Mouse (Mus musculus): ENCODE measurements around the gene Aldh1a2. TPM values are rescaled to one million over a fixed set of nuclear protein-coding genes. Genes with fewer than 3 reads are reported as not detected.

Aldh1a2 gene
- polyA plus RNA-seq, 1 experiment from 2014 or later: 0.63 TPM

DNA sequence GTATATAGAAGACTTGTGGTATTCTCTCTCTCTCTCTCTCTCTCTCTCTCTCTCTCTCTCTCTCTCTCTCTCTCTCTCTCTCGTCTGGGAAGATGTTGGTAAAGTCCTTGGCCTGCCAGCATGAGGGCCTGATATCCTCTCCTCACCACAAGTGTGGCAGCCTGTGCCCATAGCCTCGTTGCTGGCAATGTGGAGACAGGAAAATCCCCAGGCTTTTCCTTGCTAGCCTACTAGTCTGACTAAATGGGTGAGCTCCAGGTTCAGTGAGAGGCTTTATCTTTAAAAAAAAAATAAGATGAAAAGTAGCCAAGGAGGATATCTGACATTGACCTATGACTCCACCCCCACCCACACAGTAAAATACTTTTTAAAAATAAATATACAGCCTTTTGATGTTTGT is 4.8 kb downstream of the Aldh1a2 start:
- Histone ChIP-seq H3K4me1 (ENCODE audit: insufficient read depth) (peaks cover 8% of the 10 kb centered on the region), H3K27me3 (ENCODE audit: insufficient read depth, low read length) (peaks cover 50% of the 10 kb centered on the region), H3K36me3 (replicated peaks; ENCODE audit: insufficient read depth, low read length) (no peaks in the 10 kb centered on the region), H3K9ac (replicated peaks) (no peak overlapping the region), H3K4me2 (ENCODE audit: low read depth, low read length) (no peak overlapping the region), H3K27ac (ENCODE audit: low read depth) (no peak overlapping the region), H3K4me3 (ENCODE audit: low read depth, low read length) (no peak overlapping the region), H3K9me3 (ENCODE audit: low read length) (no peaks in the 10 kb centered on the region)
- DNase-seq (no peak), ATAC-seq (no peak)
- WGBS (ENCODE audit: insufficient replicate concordance): 22% methylated on average over 2 of the region's 2 CpGs
- TF ChIP-seq EP300 (IDR thresholded peaks at IDR 0.05; ENCODE audit: low read depth) (no peak), CTCF (IDR thresholded peaks at IDR 0.05; ENCODE audit: low read depth) (no peak)

GRCm38 (mm10) chr9:71227226-71227970 is 11.8 kb downstream of the Aldh1a2 start:
- Histone ChIP-seq H3K4me2 (ENCODE audit: low read depth, low read length) (no peak overlapping the region), H3K4me3 (ENCODE audit: low read depth, low read length) (no peak overlapping the region), H3K36me3 (replicated peaks; ENCODE audit: insufficient read depth, low read length) (no peaks in the 10 kb centered on the region), H3K27ac (ENCODE audit: low read depth) (no peak overlapping the region), H3K4me1 (ENCODE audit: insufficient read depth) (no peaks in the 10 kb centered on the region), H3K9me3 (ENCODE audit: low read length) (no peaks in the 10 kb centered on the region), H3K9ac (replicated peaks) (no peak overlapping the region), H3K27me3 (ENCODE audit: insufficient read depth, low read length) (peaks cover 10% of the 10 kb centered on the region; the same call in 1 of the 2 replicates)
- no peak for TF ChIP-seq EP300 (IDR thresholded peaks at IDR 0.05; ENCODE audit: low read depth)
- TF ChIP-seq CTCF (IDR thresholded peaks at IDR 0.05; ENCODE audit: low read depth): no peak
- no peak for ATAC-seq
- 41% methylated on average over 10 of the region's 10 CpGs for WGBS (ENCODE audit: insufficient replicate concordance)
- DNase-seq: no peak

DNA sequence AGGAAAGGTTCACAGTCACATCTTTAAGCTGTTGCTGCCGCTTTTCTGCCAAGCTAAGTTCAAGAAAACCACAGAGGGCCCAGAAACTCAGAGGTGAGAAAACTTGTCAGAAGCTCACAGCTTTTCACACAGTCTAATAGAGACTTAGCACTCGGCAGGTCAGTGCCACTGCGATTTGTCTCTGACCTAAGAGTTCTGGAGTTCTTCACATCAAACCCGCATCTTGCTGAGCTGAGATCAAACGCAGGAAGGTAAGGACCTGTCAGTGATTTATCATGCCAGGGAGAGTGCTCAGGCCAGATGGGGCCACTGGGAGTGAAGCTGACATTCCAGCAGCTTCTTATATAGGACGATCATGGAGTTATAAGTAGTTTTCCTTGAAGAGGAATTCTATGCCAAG is 14.4 kb downstream of the Aldh1a2 start:
- Histone ChIP-seq H3K9me3 (ENCODE audit: low read length) (no peaks in the 10 kb centered on the region), H3K27me3 (ENCODE audit: insufficient read depth, low read length) (peaks cover 7% of the 10 kb centered on the region; the same call in 1 of the 2 replicates), H3K9ac (replicated peaks) (no peak overlapping the region), H3K36me3 (replicated peaks; ENCODE audit: insufficient read depth, low read length) (no peaks in the 10 kb centered on the region), H3K4me2 (ENCODE audit: low read depth, low read length) (no peak overlapping the region), H3K27ac (ENCODE audit: low read depth) (no peak overlapping the region), H3K4me1 (ENCODE audit: insufficient read depth) (no peaks in the 10 kb centered on the region), H3K4me3 (ENCODE audit: low read depth, low read length) (no peak overlapping the region)
- TF ChIP-seq EP300 (IDR thresholded peaks at IDR 0.05; ENCODE audit: low read depth) (no peak), CTCF (IDR thresholded peaks at IDR 0.05; ENCODE audit: low read depth) (no peak)
- DNase-seq (no peak), ATAC-seq (no peak)
- 18% methylated on average over 6 of the region's 6 CpGs for WGBS (ENCODE audit: insufficient replicate concordance)

DNA sequence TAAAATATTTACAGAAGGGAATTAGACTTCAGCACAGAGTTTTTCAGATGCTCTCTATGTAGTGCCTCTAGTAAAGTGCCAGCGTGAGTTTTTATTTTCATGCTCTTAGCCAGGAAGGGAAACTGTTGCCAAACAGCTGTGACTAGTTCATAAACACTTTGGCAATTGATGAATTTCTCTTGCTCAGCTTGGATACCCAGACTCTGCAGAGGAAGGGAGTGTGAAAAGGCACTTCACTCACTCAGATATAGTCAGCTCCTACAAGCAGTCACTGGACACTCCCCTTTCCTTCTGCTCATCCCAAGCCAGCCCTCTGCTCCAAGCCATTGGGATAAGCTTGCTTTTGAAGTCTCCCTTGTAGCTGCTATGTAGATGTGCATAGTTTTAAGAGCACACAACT is 21.0 kb downstream of the Aldh1a2 start:
- H3K36me3 ChIP-seq (replicated peaks; ENCODE audit: insufficient read depth, low read length): no peaks in the 10 kb centered on the region
- no peaks in the 10 kb centered on the region for H3K9me3 ChIP-seq (ENCODE audit: low read length)
- no peaks in the 10 kb centered on the region for H3K4me1 ChIP-seq (ENCODE audit: insufficient read depth)
- no peak overlapping the region for H3K4me2 ChIP-seq (ENCODE audit: low read depth, low read length)
- H3K4me3 ChIP-seq (ENCODE audit: low read depth, low read length): no peak overlapping the region
- DNase-seq: no peak
- TF ChIP-seq CTCF (IDR thresholded peaks at IDR 0.05; ENCODE audit: low read depth) (no peak), EP300 (IDR thresholded peaks at IDR 0.05; ENCODE audit: low read depth) (no peak)
- no peak overlapping the region for H3K27ac ChIP-seq (ENCODE audit: low read depth)
- 74% methylated on average over 1 of the region's 1 CpGs for WGBS (ENCODE audit: insufficient replicate concordance)
- no peaks in the 10 kb centered on the region for H3K27me3 ChIP-seq (ENCODE audit: insufficient read depth, low read length)
- H3K9ac ChIP-seq (replicated peaks): no peak overlapping the region
- no peak for ATAC-seq

GRCm38 (mm10) chr9:71239926-71240325 is 24.3 kb downstream of the Aldh1a2 start:
- Histone ChIP-seq H3K4me3 (ENCODE audit: low read depth, low read length) (no peak overlapping the region), H3K4me2 (ENCODE audit: low read depth, low read length) (no peak overlapping the region), H3K9me3 (ENCODE audit: low read length) (no peaks in the 10 kb centered on the region), H3K27me3 (ENCODE audit: insufficient read depth, low read length) (no peaks in the 10 kb centered on the region), H3K9ac (replicated peaks) (no peak overlapping the region), H3K4me1 (ENCODE audit: insufficient read depth) (no peaks in the 10 kb centered on the region), H3K27ac (ENCODE audit: low read depth) (no peak overlapping the region), H3K36me3 (replicated peaks; ENCODE audit: insufficient read depth, low read length) (no peaks in the 10 kb centered on the region)
- DNase-seq (no peak), ATAC-seq (no peak)
- WGBS (ENCODE audit: insufficient replicate concordance): 64% methylated on average over 2 of the region's 2 CpGs
- TF ChIP-seq EP300 (IDR thresholded peaks at IDR 0.05; ENCODE audit: low read depth): no peak
- TF ChIP-seq CTCF (IDR thresholded peaks at IDR 0.05; ENCODE audit: low read depth): no peak

- DNase-seq: no peak
- Histone ChIP-seq H3K36me3 (replicated peaks; ENCODE audit: insufficient read depth, low read length) (no peaks in the 10 kb centered on the region), H3K9me3 (ENCODE audit: low read length) (no peaks in the 10 kb centered on the region), H3K4me2 (ENCODE audit: low read depth, low read length) (no peak overlapping the region), H3K27me3 (ENCODE audit: insufficient read depth, low read length) (no peaks in the 10 kb centered on the region), H3K27ac (ENCODE audit: low read depth) (no peak overlapping the region), H3K4me1 (ENCODE audit: insufficient read depth) (no peaks in the 10 kb centered on the region), H3K9ac (replicated peaks) (no peak overlapping the region), H3K4me3 (ENCODE audit: low read depth, low read length) (no peak overlapping the region)
- 70% methylated on average over 10 of the region's 10 CpGs for WGBS (ENCODE audit: insufficient replicate concordance)
- TF ChIP-seq CTCF (IDR thresholded peaks at IDR 0.05; ENCODE audit: low read depth) (no peak), EP300 (IDR thresholded peaks at IDR 0.05; ENCODE audit: low read depth) (no peak)
- no peak for ATAC-seq
These were observed 26.2 kb downstream of the Aldh1a2 start for GRCm38 (mm10) chr9:71241515-71242411.
